ENCODE assay signal across 13 mouse cellular contexts in the genomic region with DNA sequence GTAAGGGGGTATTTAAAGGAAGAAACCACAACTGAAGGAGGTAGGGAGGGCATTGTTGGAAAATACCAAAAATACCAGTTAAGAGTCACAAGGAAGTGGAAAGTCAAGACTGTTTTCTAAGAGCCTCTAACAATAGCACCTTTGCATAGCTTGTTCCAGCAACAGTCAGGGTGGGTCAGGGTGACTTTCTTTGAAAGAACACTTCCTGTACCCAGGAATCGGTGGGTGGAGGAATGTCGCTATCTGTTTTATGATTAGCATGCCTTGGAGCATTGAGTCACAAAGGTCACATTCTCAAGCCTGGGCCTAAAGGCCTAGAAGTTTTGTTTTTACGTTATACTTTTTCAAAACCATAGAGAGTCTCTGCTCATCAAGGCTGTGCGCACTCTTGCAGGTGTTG. TPM values are rescaled to one million over a fixed set of nuclear protein-coding genes. Genes with fewer than 3 reads are reported as not detected.
"Had no signal": no experiment of that assay in that cellular context is flagged by ENCODE, and none has a peak within 500 bp of the region (broad histone marks: within the 10 kb centered on the region; RNA-seq: fewer than 3 reads in every experiment).

No protein-coding gene starts in this region.

RNA-seq across cellular contexts. Expression of gene Gm10563, which starts 42.6 kb away (rescaled TPM):
- polyA plus RNA-seq: liver, embryonic 16.5 days; lung, embryonic 14.5 days; lung, embryonic 16.5 days; midbrain, embryonic 10.5 days; midbrain, embryonic 12.5 days; midbrain, embryonic 14.5 days; midbrain, embryonic 16.5 days; myocyte; neural tube, embryonic 11.5 days; neural tube, embryonic 13.5 days; neural tube, embryonic 15.5 days; spleen, adult 2 months; thymus, postnatal 0 days had no signal
